Mouse (Mus musculus): Measurements from ENCODE around the gene Uap1l1.

DNA sequence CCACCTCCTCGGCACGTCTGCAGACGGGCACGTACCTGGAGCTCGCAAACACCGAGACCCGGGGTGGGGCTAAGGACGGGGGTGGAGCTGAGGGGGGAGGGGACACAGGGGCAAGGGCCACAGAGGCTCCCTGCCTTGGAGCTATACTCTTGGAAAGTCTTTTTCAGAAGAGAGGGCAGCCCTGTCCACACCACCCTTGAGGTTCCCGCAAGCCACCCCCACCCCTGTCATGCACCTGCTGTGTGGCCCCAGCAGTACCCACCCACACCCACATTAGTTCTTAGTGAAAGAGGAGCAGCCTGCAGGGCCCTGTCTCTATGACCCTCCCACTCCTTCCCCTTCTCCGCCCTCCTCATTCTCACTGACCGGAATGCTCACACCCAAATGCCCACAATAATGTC lies 54.0 kb downstream of the Uap1l1 start:
- TF ChIP-seq POLR2A (IDR thresholded peaks at IDR 0.05; ENCODE audit: borderline replicate concordance, extremely low read depth, insufficient read depth, insufficient read length, poor library complexity, severe bottlenecking) (no peak), CTCF (IDR thresholded peaks at IDR 0.05; ENCODE audit: borderline replicate concordance, extremely low read depth, insufficient read depth, insufficient read length) (no peak)

Data from brain, embryonic 14.5 days (tissue).